Mouse (Mus musculus) CD4-positive, CD25-positive, alpha-beta regulatory T cell (primary cell): ENCODE data around the gene Rer1. TPM values are rescaled to one million over a fixed set of nuclear protein-coding genes. Genes with fewer than 3 reads are reported as not detected.

Experiments
- polyA plus RNA-seq: library from polyadenylated mRNA; unstranded; fragments of 100-300 nt; shearing (Covaris generic); gene quantifications from one replicate; pipeline ENCODE4 v1.2.1, GENCODE M21; 2017

The Rer1 gene
- polyA plus RNA-seq = 176 TPM

DNA sequence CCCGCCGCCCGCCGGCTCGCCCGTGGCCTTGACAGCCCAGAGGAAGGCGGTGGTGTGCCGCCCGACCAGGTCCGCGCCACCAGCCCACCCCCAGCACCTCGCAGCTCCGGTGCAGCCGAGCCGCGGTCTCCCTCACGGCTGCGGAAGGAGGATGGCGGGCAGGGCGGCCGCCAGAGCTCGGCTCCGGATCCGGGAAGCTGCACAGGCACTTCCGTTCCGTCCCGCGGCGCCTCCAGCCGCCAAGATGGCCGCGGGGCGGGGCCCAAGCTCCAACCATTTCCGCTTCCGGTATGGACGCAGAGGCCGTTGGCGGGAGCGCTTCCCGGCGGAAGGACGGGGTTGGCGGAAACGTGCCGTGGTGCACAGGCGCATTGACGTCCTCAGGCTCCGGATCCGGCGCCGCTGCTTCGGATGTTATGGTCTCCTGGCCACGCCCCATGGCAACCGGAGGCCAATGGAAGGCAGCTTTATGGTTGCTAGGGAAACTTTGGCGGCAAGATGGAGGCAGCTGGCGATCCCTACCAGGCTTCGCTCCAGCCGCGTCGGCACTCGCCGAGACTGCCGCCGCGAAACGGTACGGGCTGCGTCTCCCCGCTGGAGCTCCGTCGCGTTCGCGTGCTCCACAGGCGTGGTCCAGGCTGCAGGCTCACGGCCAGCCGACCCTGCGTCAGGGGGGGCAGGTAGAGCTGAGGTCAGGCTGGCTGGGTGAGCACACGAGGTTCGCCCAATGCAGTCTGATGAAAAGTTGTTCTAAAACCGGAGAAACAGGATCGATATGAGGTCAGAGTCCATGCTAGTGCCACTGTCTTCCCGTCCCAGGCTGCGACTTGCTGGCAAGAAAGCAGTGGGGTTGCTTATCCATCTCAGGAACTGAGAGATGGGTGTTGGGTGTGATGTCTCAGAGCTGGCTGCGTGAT is at the start of gene Rer1, which contains the start of gene Morn1:
Gene Rer1, minus strand, starts transcription at position 275 of the 917 bp plus-strand sequence.
Gene Morn1, plus strand, starts transcription at position 470 of the 917 bp plus-strand sequence.

DNA sequence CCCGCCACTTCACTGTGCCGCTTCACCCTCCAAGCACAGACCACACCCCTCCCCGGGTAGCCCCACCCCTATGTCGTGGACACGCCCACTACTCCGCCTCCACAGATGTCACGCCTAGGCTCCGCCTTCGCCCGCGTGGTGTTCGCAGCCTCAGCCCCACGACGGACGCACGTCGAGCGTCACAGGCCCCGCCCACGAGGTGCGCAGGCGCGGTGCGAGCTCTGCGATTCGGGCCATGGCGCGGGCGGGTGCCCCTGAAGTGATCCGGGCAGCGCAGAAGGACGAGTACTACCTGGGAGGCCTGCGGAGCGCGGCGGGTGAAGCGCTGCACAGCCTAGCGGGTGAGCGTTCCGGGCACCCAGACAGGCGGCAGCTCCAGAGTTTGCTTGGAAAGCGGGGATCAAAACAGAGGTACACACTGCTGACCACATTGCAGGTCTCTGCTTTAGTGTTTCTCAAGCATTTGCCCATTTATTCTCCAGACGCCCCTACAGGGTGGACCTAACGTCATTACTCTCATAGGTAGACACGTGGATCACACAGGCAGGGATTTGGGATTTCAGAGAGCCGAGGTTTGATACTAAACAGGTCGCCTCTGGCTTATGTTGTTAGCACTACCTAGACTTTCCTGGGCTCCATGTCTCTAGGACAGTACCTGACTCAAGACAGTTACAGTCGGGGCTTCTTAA is 19.2 kb downstream of the Rer1 start, which contains the start of gene Pex10:
Gene Pex10, plus strand, starts transcription at position 183 of the 689 bp plus-strand sequence.

DNA sequence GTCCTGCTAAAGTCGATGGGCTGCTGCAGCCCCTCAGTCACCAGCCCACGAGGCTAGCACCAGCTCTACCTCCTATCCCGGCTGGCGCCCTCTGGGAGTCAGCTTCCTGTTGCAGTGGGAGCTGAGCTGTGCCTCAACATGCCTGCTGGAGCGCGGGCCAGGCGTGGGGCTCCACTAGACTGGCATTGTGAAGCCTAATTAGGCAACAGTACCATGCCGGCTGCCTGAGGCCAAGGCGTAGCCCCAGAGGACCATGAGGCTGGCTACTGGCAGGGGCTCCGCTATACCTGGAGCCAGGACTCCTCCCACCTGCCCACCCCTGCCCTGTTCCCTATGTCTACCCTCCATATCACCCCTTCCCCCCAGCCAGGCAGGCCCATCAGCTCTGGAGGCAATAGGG is 29.5 kb downstream of the Rer1 start, which contains the start of gene Plch2:
Gene Plch2, minus strand, starts transcription at position 61 of the 400 bp plus-strand sequence.

Other genes with a start within 250 kb of the Rer1 start
- not detected for gene Ttc34, start 248.9 kb downstream of the Rer1 start, polyA plus RNA-seq
- not detected for gene Mmel1, start 216.8 kb downstream of the Rer1 start, polyA plus RNA-seq
- gene Fam213b, start 187.2 kb downstream of the Rer1 start, polyA plus RNA-seq = 4.2 TPM
- gene Tnfrsf14, start 157.8 kb downstream of the Rer1 start, polyA plus RNA-seq = 10.3 TPM
- 1.1 TPM for gene Hes5, start 125.5 kb downstream of the Rer1 start, polyA plus RNA-seq
- gene Pank4, start 122.3 kb downstream of the Rer1 start, polyA plus RNA-seq = 68.0 TPM
- 0.35 TPM for gene Plch2, start 29.6 kb downstream of the Rer1 start, polyA plus RNA-seq
- gene Pex10, start 19.4 kb downstream of the Rer1 start, polyA plus RNA-seq = 12.8 TPM
- gene Morn1, start 195 bp upstream of the Rer1 start, polyA plus RNA-seq = 1.4 TPM
- 171 TPM for gene Ski, start 136.2 kb upstream of the Rer1 start, polyA plus RNA-seq
- 121 TPM for gene Faap20, start 163.4 kb upstream of the Rer1 start, polyA plus RNA-seq